Mouse (Mus musculus) forebrain, postnatal 0 days (tissue): Measurements from ENCODE around the gene Tmtc4. TPM values are rescaled to one million over a fixed set of nuclear protein-coding genes. Genes with fewer than 3 reads are reported as not detected.

Experiments
- ATAC-seq: fragments of 200-750 bp; cut with Nextera tagmentation; 2 replicates; pipeline ENCODE4 v1.8.0; 2017; ENCODE audit warnings: mild to moderate bottlenecking, moderate library complexity
- DNase-seq: peaks from one replicate; pipeline ENCODE4 v3.0.0-alpha.2; 2015
- H3K27ac ChIP-seq: fragments of 300-500 bp; sonication (generic); 2 replicates; pipeline ENCODE4 v1.5.1; 2014; ENCODE audit warnings: low read depth, mild to moderate bottlenecking, antibody characterized with exemption, low read length, moderate library complexity, mixed read lengths
- H3K27me3 ChIP-seq: fragments of 300-500 bp; sonication (generic); 2 replicates; pipeline ENCODE4 v1.6.1; 2014; ENCODE audit warnings: mild to moderate bottlenecking, low read length, mixed read lengths; ENCODE audit not compliant: insufficient read depth
- H3K36me3 ChIP-seq: fragments of 300-500 bp; sonication (generic); 2 replicates; pipeline ENCODE4 v1.6.1; 2014; ENCODE audit warnings: mild to moderate bottlenecking, moderate library complexity; ENCODE audit not compliant: insufficient read depth
- H3K4me1 ChIP-seq: fragments of 300-500 bp; sonication (generic); 2 replicates; pipeline ENCODE4 v1.6.1; 2014; ENCODE audit warnings: antibody characterized with exemption; ENCODE audit not compliant: insufficient read depth
- H3K4me2 ChIP-seq: fragments of 300-500 bp; sonication (generic); 2 replicates; pipeline ENCODE4 v1.6.1; 2014; ENCODE audit warnings: low read depth, mild to moderate bottlenecking, moderate library complexity
- H3K4me3 ChIP-seq: fragments of 300-500 bp; sonication (generic); 2 replicates; pipeline ENCODE4 v1.5.1; 2014; ENCODE audit warnings: low read depth, low read length, mixed read lengths
- H3K9ac ChIP-seq: fragments of 300-500 bp; sonication (generic); 2 replicates; pipeline ENCODE4 v1.6.1; 2014; ENCODE audit warnings: mild to moderate bottlenecking
- H3K9me3 ChIP-seq: fragments of 300-500 bp; sonication (generic); 2 replicates; pipeline ENCODE4 v1.6.1; 2016; ENCODE audit warnings: low read length
- CTCF ChIP-seq: sonication (generic); IDR thresholded peaks from 2 replicates; pipeline ENCODE4 v1.5.1; 2016; ENCODE audit warnings: antibody characterized with exemption, control low read depth, low read depth
- WGBS: fragments of 180-500 bp; shearing (Covaris S2); extraction: QIAGEN DNeasy Blood & Tissue Kit; methylation state at CpG from one replicate; pipeline ENCODE4 v1.1.7; 2014; 5-methylcytosine and 5-hydroxymethylcytosine counted together
- polyA plus RNA-seq: library from polyadenylated mRNA; unstranded; fragments of >200 nt; fragmentation: Nextera tagmentation; extraction: Ambion mirVana; gene quantifications from 2 replicates; pipeline ENCODE4 v1.2.1, GENCODE M21; 2015
- total RNA-seq: library from RNA; depleted of rRNA; stranded (reverse); fragments of >200 nt; gene quantifications from 2 replicates; pipeline ENCODE4 v1.2.3, GENCODE M21; 2014

The Tmtc4 gene
- total and polyA plus RNA-seq, 2 experiments from 2014 or later: 30.1 to 51.8 TPM

DNA sequence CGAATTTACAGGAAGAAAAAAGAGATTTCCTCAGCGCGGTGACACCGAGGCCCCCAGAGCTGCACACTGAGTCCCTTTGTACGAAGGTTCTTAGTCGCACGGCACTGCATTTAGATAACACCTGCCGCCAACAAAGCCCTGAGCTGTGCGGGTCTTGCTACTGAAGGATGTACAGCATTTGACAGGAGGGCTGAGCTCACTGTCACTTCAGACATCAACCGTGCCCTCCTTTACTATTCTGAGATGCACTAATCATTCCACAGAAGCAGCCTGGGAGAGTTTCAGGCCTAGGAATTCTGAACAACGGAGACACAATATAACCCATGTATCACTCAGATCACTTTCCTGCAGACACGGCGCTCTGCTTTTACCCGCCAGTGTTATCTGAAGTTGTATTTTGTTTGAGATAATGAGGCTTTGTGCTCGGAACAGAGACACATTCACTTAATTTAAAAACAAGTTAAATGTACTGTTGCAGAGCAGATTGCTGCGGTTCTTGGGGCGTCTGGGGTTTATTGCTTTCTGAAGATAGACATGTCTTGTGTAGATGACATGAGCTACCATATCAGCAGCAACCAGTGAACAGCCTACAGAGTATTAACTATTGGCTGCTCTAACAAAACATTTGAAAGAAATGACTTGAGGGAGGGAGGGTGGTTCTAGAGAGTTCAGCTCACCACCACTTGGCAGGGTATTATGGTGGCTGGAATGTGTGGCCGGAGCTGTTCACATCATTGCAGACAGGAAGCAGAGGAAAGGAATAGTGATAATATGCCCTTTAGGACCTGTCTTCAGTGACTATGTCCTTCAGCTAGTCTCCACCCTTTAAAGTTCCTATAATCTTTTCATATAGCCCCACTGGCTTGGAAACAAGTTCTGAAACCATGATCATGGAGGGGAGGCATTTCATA is 25.5 kb upstream of the Tmtc4 start:
- H3K4me1 ChIP-seq: no peaks in the 10 kb centered on the region
- no peak overlapping the region for H3K9ac ChIP-seq
- 39% methylated on average over 18 of the region's 18 CpGs for WGBS
- H3K4me3 ChIP-seq: no peak overlapping the region
- no peaks in the 10 kb centered on the region for H3K27me3 ChIP-seq
- no peak overlapping the region for H3K4me2 ChIP-seq
- TF ChIP-seq CTCF: no peak
- no peaks in the 10 kb centered on the region for H3K36me3 ChIP-seq
- DNase-seq: peak; percentile 51
- no peaks in the 10 kb centered on the region for H3K9me3 ChIP-seq
- peak overlapping the region; percentile 51 for H3K27ac ChIP-seq
- peak; percentile 88 for ATAC-seq

DNA sequence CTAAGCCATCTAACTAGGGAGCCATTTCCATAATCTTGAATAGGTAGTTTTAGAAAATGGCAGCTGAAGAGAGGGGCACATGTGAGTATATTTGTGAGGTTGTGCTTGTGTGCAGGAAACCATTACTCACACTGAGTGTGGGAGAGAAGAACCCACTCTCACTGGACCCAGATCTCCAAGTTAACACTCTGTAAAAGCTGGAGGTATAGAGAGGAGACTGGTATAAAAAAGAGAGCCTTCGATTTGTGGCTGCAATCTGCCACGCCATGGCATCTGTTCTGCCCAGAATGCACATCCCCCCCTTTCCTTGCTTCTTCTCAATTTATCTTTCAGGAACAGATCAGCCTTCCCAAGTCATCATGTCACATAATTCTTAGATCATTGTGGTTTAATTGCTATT is 24.8 kb upstream of the Tmtc4 start:
- H3K9ac ChIP-seq: no peak overlapping the region
- ATAC-seq: peak; percentile 5; the same call in 1 of the 2 replicates
- WGBS: 42% methylated on average over 2 of the region's 2 CpGs
- H3K27me3 ChIP-seq: no peaks in the 10 kb centered on the region
- no peak for TF ChIP-seq CTCF
- DNase-seq: peak; percentile 7
- no peaks in the 10 kb centered on the region for H3K9me3 ChIP-seq
- H3K36me3 ChIP-seq: no peaks in the 10 kb centered on the region
- no peak overlapping the region for H3K4me2 ChIP-seq
- no peak overlapping the region for H3K4me3 ChIP-seq
- peak overlapping the region; percentile 51; the same call in 1 of the 2 replicates for H3K27ac ChIP-seq
- no peaks in the 10 kb centered on the region for H3K4me1 ChIP-seq

DNA sequence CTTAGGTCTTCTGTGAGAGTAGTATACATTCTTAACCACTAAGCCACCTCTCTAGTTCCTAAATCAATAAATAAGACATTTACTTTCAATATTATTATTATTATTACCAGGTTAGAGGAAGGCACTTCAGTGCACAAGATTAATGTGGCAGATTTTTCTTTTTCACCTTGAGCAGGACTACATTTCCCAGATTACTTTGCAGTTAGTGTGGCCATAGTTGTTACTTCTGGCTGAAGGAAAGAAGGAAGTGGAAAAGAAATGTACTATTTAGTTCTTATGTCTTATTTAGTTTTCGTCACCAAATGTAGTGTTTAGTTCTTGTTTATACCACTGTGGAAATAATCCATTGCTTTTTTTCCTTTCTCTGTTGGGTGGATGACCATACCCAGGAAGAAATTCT is 19.9 kb upstream of the Tmtc4 start:
- Histone ChIP-seq H3K4me2 (no peak overlapping the region), H3K36me3 (no peaks in the 10 kb centered on the region), H3K9ac (no peak overlapping the region), H3K4me3 (no peak overlapping the region), H3K4me1 (no peaks in the 10 kb centered on the region), H3K27me3 (no peaks in the 10 kb centered on the region), H3K9me3 (no peaks in the 10 kb centered on the region), H3K27ac (no peak overlapping the region)
- ATAC-seq (no peak), DNase-seq (no peak)
- 95% methylated on average over 1 of the region's 1 CpGs for WGBS
- TF ChIP-seq CTCF: no peak

DNA sequence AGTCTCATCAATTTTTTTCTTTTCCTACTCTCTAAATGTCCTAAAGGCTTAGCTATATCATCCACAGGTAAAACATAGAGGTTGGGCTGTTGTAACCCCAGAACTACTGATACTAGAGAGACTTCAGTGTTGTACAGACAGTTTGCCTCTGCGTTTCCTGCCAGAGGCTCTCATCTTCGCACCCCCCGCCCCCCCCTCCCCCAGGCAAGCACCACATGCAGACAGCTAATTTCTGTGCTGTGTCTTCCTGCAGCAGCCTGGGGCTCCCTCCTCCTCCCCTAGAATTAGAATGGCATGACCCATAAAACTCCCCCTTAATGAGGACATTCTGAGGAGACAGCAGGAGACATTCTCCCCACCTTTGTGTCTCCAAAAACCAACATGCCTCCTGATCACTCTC is 17.6 kb upstream of the Tmtc4 start:
- Histone ChIP-seq H3K9me3 (no peaks in the 10 kb centered on the region), H3K36me3 (no peaks in the 10 kb centered on the region), H3K4me3 (no peak overlapping the region), H3K27me3 (no peaks in the 10 kb centered on the region), H3K4me2 (no peak overlapping the region), H3K9ac (no peak overlapping the region), H3K27ac (no peak overlapping the region), H3K4me1 (no peaks in the 10 kb centered on the region)
- no peak for DNase-seq
- no peak for ATAC-seq
- TF ChIP-seq CTCF: no peak
- WGBS: 63% methylated on average over 3 of the region's 3 CpGs

DNA sequence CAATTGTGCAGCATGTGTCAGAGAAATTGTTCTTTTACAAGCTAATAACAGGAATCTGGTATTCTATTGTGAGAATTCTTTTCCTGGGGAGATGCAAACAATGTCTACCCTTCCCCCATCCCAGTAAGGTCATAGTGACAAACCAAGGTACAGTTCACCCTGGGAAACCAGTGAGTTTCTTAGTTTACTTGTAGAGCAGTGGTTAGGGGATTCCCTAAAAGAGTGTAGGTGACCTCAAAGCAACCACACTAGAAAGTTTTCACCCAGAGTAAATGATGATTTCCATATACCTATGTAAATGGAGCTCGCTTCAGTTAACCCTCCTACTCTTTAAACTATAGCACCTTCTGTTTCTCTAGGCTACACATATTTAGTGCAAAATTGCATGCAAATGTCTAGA is 13.6 kb upstream of the Tmtc4 start:
- Histone ChIP-seq H3K4me1 (no peaks in the 10 kb centered on the region), H3K4me3 (no peak overlapping the region), H3K36me3 (no peaks in the 10 kb centered on the region), H3K27ac (no peak overlapping the region), H3K9me3 (no peaks in the 10 kb centered on the region), H3K4me2 (no peak overlapping the region), H3K9ac (no peak overlapping the region), H3K27me3 (no peaks in the 10 kb centered on the region)
- DNase-seq (no peak), ATAC-seq (no peak)
- 84% methylated on average over 1 of the region's 1 CpGs for WGBS
- no peak for TF ChIP-seq CTCF

DNA sequence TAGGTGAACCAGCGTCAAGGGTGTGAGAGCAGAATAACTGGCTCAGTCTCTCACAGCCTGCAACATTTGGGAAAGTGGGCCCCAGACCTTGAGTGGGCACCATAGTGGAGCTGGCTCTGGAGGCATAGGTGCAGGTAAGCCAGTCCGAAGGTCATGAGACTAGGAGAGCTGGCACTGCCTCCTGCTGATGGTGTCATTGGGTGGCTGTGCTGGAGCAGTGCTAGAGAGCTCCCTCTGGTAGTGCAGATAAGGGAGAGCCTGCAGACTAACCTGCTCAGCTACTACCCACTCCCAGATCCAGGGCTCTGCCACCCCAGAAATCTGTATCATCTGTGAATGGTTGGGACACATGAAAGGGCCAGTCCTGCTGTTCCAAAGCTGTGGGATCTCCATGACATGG is 10.1 kb upstream of the Tmtc4 start:
- H3K9me3 ChIP-seq: no peaks in the 10 kb centered on the region
- ATAC-seq: no peak
- H3K27me3 ChIP-seq: no peaks in the 10 kb centered on the region
- 95% methylated on average over 2 of the region's 2 CpGs for WGBS
- no peak for DNase-seq
- no peak overlapping the region for H3K4me3 ChIP-seq
- no peaks in the 10 kb centered on the region for H3K4me1 ChIP-seq
- TF ChIP-seq CTCF: no peak
- no peak overlapping the region for H3K27ac ChIP-seq
- H3K4me2 ChIP-seq: no peak overlapping the region
- no peak overlapping the region for H3K9ac ChIP-seq
- no peaks in the 10 kb centered on the region for H3K36me3 ChIP-seq

DNA sequence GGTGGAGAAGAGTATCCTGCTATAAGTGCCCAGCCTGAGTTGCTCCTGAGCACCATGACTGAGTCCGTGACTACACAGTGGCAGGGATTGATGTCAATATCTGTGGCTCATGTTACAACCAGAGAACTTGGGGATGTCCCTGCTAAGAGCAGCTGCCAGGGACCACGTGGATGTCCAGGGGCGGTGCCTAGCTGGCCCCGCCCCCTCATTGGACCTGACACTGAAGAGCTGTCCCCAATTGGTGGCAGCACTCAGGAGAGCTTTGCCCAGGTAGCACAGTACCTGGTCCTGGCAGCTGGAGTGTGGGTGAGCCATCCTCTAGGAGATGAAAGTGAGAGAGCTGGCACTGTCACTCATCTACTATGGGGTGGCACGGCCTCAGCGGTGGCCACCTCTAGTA is 9.1 kb upstream of the Tmtc4 start:
- WGBS: 63% methylated on average over 6 of the region's 6 CpGs
- Histone ChIP-seq H3K27ac (no peak overlapping the region), H3K27me3 (no peaks in the 10 kb centered on the region), H3K9me3 (no peaks in the 10 kb centered on the region), H3K4me2 (no peak overlapping the region), H3K4me1 (no peaks in the 10 kb centered on the region), H3K9ac (no peak overlapping the region), H3K4me3 (no peak overlapping the region), H3K36me3 (no peaks in the 10 kb centered on the region)
- no peak for TF ChIP-seq CTCF
- DNase-seq (no peak), ATAC-seq (no peak)
